Mouse (Mus musculus) thymus, adult 2 months (tissue): ENCODE data around the gene Gm12216.

Experiments used
- CTCF ChIP-seq: fragments of 200-500 bp; IDR thresholded peaks from 2 replicates; pipeline ENCODE4 v1.5.1; 2012; ENCODE audit warnings: mild to moderate bottlenecking, control low read depth, low read length, moderate library complexity, borderline replicate concordance; ENCODE audit not compliant: control insufficient read depth, poor library complexity, insufficient read depth; ENCODE audit errors: extremely low read depth
- POLR2A ChIP-seq: fragments of 200-500 bp; IDR thresholded peaks from 2 replicates; pipeline ENCODE4 v1.6.1; 2012; ENCODE audit warnings: mild to moderate bottlenecking, low read length, control low read depth, moderate library complexity; ENCODE audit not compliant: control insufficient read depth, poor library complexity, insufficient read depth; ENCODE audit errors: extremely low read depth

GRCm38 (mm10) chr11:53737573-53737946 is 121.5 kb downstream of the Gm12216 start:
- TF ChIP-seq POLR2A, result no peak
- no peak for TF ChIP-seq CTCF
